Mouse (Mus musculus) heart, embryonic 10.5 days (tissue): ENCODE results near the gene Lca5. TPM values are rescaled to one million over a fixed set of nuclear protein-coding genes. Genes with fewer than 3 reads are reported as not detected.

ENCODE experiments used
- DNase-seq: peaks from one replicate; pipeline ENCODE4 v3.0.0-alpha.2; 2017; ENCODE audit warnings: low spot score
- H3K27ac ChIP-seq: fragments of 300-500 bp; sonication (generic); 2 replicates; pipeline ENCODE4 v1.5.1; 2016; ENCODE audit warnings: mild to moderate bottlenecking
- H3K27me3 ChIP-seq: fragments of 300-500 bp; sonication (generic); 2 replicates; pipeline ENCODE4 v1.6.1; 2016; ENCODE audit warnings: mild to moderate bottlenecking; ENCODE audit not compliant: poor library complexity, insufficient read depth, severe bottlenecking
- H3K36me3 ChIP-seq: fragments of 300-500 bp; sonication (generic); 2 replicates; pipeline ENCODE4 v1.6.1; 2016; ENCODE audit warnings: mild to moderate bottlenecking, moderate library complexity
- H3K4me1 ChIP-seq: fragments of 300-500 bp; sonication (generic); 2 replicates; pipeline ENCODE4 v1.6.1; 2016; ENCODE audit warnings: mild to moderate bottlenecking
- H3K4me3 ChIP-seq: fragments of 300-500 bp; sonication (generic); 2 replicates; pipeline ENCODE4 v1.5.1; 2016; ENCODE audit warnings: mild to moderate bottlenecking, moderate library complexity
- H3K9me3 ChIP-seq: fragments of 300-500 bp; sonication (generic); 2 replicates; pipeline ENCODE4 v1.6.1; 2016; ENCODE audit warnings: mild to moderate bottlenecking, moderate library complexity
- WGBS: fragments of 180-500 bp; shearing (Covaris S2); methylation state at CpG from one replicate; pipeline ENCODE4 v1.1.7; 2016; 5-methylcytosine and 5-hydroxymethylcytosine counted together
- polyA plus RNA-seq: library from polyadenylated mRNA; unstranded; fragments of >200 nt; fragmentation: Nextera tagmentation; extraction: Ambion mirVana; gene quantifications from 2 replicates; pipeline ENCODE4 v1.2.1, GENCODE M21; 2016

Gene Lca5
- polyA plus RNA-seq, 1 experiment from 2014 or later = 16.0 TPM

- DNase-seq = no peak
- H3K27me3 ChIP-seq = no peaks in the 10 kb centered on the region
- no peak overlapping the region for H3K27ac ChIP-seq
- no peaks in the 10 kb centered on the region for H3K4me1 ChIP-seq
- 86% methylated on average over 7 of the region's 7 CpGs for WGBS
- no peak overlapping the region for H3K4me3 ChIP-seq
- no peaks in the 10 kb centered on the region for H3K9me3 ChIP-seq
- H3K36me3 ChIP-seq = no peaks in the 10 kb centered on the region
Observed at GRCm38 (mm10) chr9:83342491-83343370, 98.2 kb downstream of the Lca5 start.

Other genes with a start within 250 kb of the Lca5 start
- gene Sh3bgrl2, start 107.2 kb upstream of the Lca5 start, polyA plus RNA-seq = 16.2 and 17.6 TPM in 2 replicates